Comparison of ENCODE assay signal across 9 mouse cellular contexts in the genomic region with DNA sequence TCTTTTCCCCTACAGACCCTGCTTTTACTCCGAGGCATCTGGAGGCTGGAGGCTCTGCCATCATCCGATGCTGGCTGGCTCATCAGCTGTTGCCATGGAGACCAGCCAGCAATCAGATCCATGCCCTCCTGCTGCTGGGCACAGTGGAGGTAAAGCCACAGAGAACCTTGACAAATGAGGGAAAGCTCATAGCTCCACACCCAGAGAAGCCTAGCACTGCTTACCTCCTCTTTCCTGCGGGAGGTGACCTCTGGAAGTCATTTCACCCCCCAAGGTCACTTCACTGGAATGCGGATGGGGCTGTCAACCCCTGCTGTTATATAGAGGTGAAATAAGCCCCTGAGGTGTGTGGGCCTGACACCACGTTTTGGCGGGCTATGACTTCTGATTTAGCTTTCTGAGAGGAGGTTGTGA. TPM values are rescaled to one million over a fixed set of nuclear protein-coding genes. Genes with fewer than 3 reads are reported as not detected.
DNase-seq lines count a peak whose midpoint lies in the region; ATAC-seq lines count a peak whose summit lies in the region.
"Had no signal": no experiment of that assay in that cellular context is flagged by ENCODE, and none has a peak within 500 bp of the region (broad histone marks: within the 10 kb centered on the region; RNA-seq: fewer than 3 reads in every experiment).

No protein-coding gene starts in this region.

- H3K36me3 ChIP-seq in hindbrain, embryonic 16.5 days (ENCODE audit: control insufficient read depth, insufficient read depth, low read length): no peaks in the 10 kb centered on the region
- no peaks in the 10 kb centered on the region for H3K36me3 ChIP-seq in neural tube, embryonic 13.5 days
- no peaks in the 10 kb centered on the region for H3K36me3 ChIP-seq in intestine, embryonic 15.5 days

- H3K4me2 ChIP-seq in hindbrain, embryonic 16.5 days (ENCODE audit: low read length): peak overlapping the region; percentile 42
- H3K4me2 ChIP-seq in neural tube, embryonic 13.5 days: peak overlapping the region; percentile 42
- H3K4me2 ChIP-seq in intestine, embryonic 15.5 days (replicated peaks): no peak overlapping the region

- no peaks in the 10 kb centered on the region for H3K27me3 ChIP-seq in hindbrain, embryonic 16.5 days (replicated peaks; ENCODE audit: control insufficient read depth, insufficient read depth, low read length)
- peaks cover 53% of the 10 kb centered on the region for H3K27me3 ChIP-seq in neural tube, embryonic 13.5 days
- H3K27me3 ChIP-seq in intestine, embryonic 15.5 days (replicated peaks): peaks cover 22% of the 10 kb centered on the region

- ATAC-seq in hindbrain, embryonic 16.5 days: peak; percentile 76
- peak; percentile 77 for ATAC-seq in neural tube, embryonic 13.5 days (ENCODE audit: low read depth)
- ATAC-seq in intestine, embryonic 15.5 days: no peak

- no peaks in the 10 kb centered on the region for H3K9me3 ChIP-seq in hindbrain, embryonic 16.5 days (ENCODE audit: control insufficient read depth, low read length)
- H3K9me3 ChIP-seq in neural tube, embryonic 13.5 days: no peaks in the 10 kb centered on the region
- H3K9me3 ChIP-seq in intestine, embryonic 15.5 days: no peaks in the 10 kb centered on the region
- H3K9me3 ChIP-seq: megakaryocyte, embryonic 14.5 days had no signal

- peak; percentile 50 for DNase-seq in cerebellum, adult 11 months
- DNase-seq in cerebellum, adult 8-10 months: no peak
- DNase-seq in CD4-positive, CD25-positive, alpha-beta regulatory T cell, adult 2 months (ENCODE audit: low read depth, low spot score): peak; percentile 10
- DNase-seq in cerebellum, postnatal 25 days: peak; percentile 39 to 65
- no peak for DNase-seq in urinary bladder, postnatal 10 days (ENCODE audit: low spot score)

- H3K4me3 ChIP-seq in hindbrain, embryonic 16.5 days (ENCODE audit: low read length): no peak overlapping the region
- H3K4me3 ChIP-seq in neural tube, embryonic 13.5 days: no peak overlapping the region
- H3K4me3 ChIP-seq in intestine, embryonic 15.5 days (replicated peaks): no peak overlapping the region

- H3K4me1 ChIP-seq in hindbrain, embryonic 16.5 days (ENCODE audit: control insufficient read depth, insufficient read depth, low read depth, low read length): peaks cover 41% of the 10 kb centered on the region
- H3K4me1 ChIP-seq in neural tube, embryonic 13.5 days (replicated peaks): peaks cover 50% of the 10 kb centered on the region
- peaks cover 22% of the 10 kb centered on the region for H3K4me1 ChIP-seq in intestine, embryonic 15.5 days (replicated peaks)

- H3K9ac ChIP-seq in hindbrain, embryonic 16.5 days (ENCODE audit: low read depth, low read length): peak overlapping the region; percentile 41; the same call in 1 of the 2 replicates
- H3K9ac ChIP-seq in neural tube, embryonic 13.5 days: 0 out of 2 replicates have a peak overlapping the region, but pooled peaks have one; percentile 32
- no peak overlapping the region for H3K9ac ChIP-seq in intestine, embryonic 15.5 days

- H3K27ac ChIP-seq in hindbrain, embryonic 16.5 days (ENCODE audit: low read depth, low read length): peak overlapping the region; percentile 83
- peak overlapping the region; percentile 91 for H3K27ac ChIP-seq in neural tube, embryonic 13.5 days (replicated peaks)
- H3K27ac ChIP-seq in intestine, embryonic 15.5 days: no peak overlapping the region

- WGBS in hindbrain, embryonic 16.5 days: 0% methylated on average over 6 of the region's 6 CpGs
- WGBS in neural tube, embryonic 13.5 days: 1% methylated on average over 6 of the region's 6 CpGs
- WGBS in intestine, embryonic 15.5 days: 17% methylated on average over 6 of the region's 6 CpGs

RNA-seq across cellular contexts. Expression of a gene that starts 55.9 kb away (rescaled TPM):
- 18.9 and 21.4 TPM in 2 replicates for polyA plus RNA-seq in hindbrain, embryonic 16.5 days (2015; fragmentation: Nextera tagmentation; extraction: Ambion mirVana)
- polyA plus RNA-seq in neural tube, embryonic 13.5 days (2015; fragmentation: Nextera tagmentation; extraction: Ambion mirVana): 24.9 and 26.5 TPM in 2 replicates
- polyA plus RNA-seq in intestine, embryonic 15.5 days (2015; fragmentation: Nextera tagmentation; extraction: Ambion mirVana): 9.6 TPM in 2 replicates

Comparison
In these comparisons a context has a peak if more than half of its experiments do, and no peak if none do; other contexts are left out.
1. DNase-seq: peak in cerebellum, adult 11 months (single experiment), CD4-positive, CD25-positive, alpha-beta regulatory T cell, adult 2 months (single experiment) and cerebellum, postnatal 25 days (2 of 2); none in cerebellum, adult 8-10 months (single experiment) and urinary bladder, postnatal 10 days (single experiment).